ENCODE assay signal across 9 mouse cellular contexts in genomic region chr5:137530588-137531413, GRCm38 (mm10). TPM values are rescaled to one million over a fixed set of nuclear protein-coding genes. Genes with fewer than 3 reads are reported as not detected.
DNase-seq lines count a peak whose midpoint lies in the region; ATAC-seq and TF ChIP-seq lines count a peak whose summit lies in the region.
"Had no signal": no experiment of that assay in that cellular context is flagged by ENCODE, and none has a peak within 500 bp of the region (broad histone marks: within the 10 kb centered on the region; RNA-seq: fewer than 3 reads in every experiment).

No protein-coding gene starts in this region.

- H3ac ChIP-seq in C2C12 (ENCODE audit: control insufficient read depth, insufficient read length, low read depth): peak overlapping the region; percentile 74

- H3K9me3 ChIP-seq in heart, embryonic 12.5 days (replicated peaks): no peaks in the 10 kb centered on the region
- H3K9me3 ChIP-seq in kidney, postnatal 0 days (replicated peaks; ENCODE audit: low read length): no peaks in the 10 kb centered on the region
- H3K9me3 ChIP-seq in liver, embryonic 15.5 days (replicated peaks): no peaks in the 10 kb centered on the region
- no peaks in the 10 kb centered on the region for H3K9me3 ChIP-seq in neural tube, embryonic 12.5 days

- peaks cover 24% of the 10 kb centered on the region for H3K79me3 ChIP-seq in C2C12 (ENCODE audit: low read depth)

- H3K4me1 ChIP-seq in embryonic fibroblast, embryonic 13.5 days (ENCODE audit: control insufficient read depth, insufficient read depth, low read length): peaks cover 8% of the 10 kb centered on the region; the same call in 1 of the 2 replicates
- peaks cover 37% of the 10 kb centered on the region for H3K4me1 ChIP-seq in heart, embryonic 12.5 days (replicated peaks)
- peaks cover 7% of the 10 kb centered on the region; the same call in 1 of the 2 replicates for H3K4me1 ChIP-seq in kidney, postnatal 0 days (replicated peaks; ENCODE audit: insufficient read depth, low read length)
- peaks cover 74% of the 10 kb centered on the region for H3K4me1 ChIP-seq in liver, embryonic 15.5 days (replicated peaks)
- peaks cover 35% of the 10 kb centered on the region for H3K4me1 ChIP-seq in neural tube, embryonic 12.5 days
- H3K4me1 ChIP-seq in thymus, adult 2 months (replicated peaks; ENCODE audit: control insufficient read depth, insufficient read depth, low read length): peaks cover 10% of the 10 kb centered on the region

- no peak for TF ChIP-seq CTCF in C2C12 (IDR thresholded peaks at IDR 0.05; ENCODE audit: control insufficient read depth, insufficient read depth, insufficient read length)
- TF ChIP-seq CTCF in embryonic fibroblast, embryonic 13.5 days (IDR thresholded peaks at IDR 0.05; ENCODE audit: borderline replicate concordance, insufficient read depth, low read length): no peak
- TF ChIP-seq CTCF in kidney, postnatal 0 days (IDR thresholded peaks at IDR 0.05; ENCODE audit: low read depth): no peak
- TF ChIP-seq CTCF in thymus, adult 2 months (IDR thresholded peaks at IDR 0.05; ENCODE audit: borderline replicate concordance, control insufficient read depth, extremely low read depth, insufficient read depth, low read length, poor library complexity): no peak

- TF ChIP-seq POLR2A in embryonic fibroblast, embryonic 13.5 days (IDR thresholded peaks at IDR 0.05; ENCODE audit: low read depth, low read length): peak; percentile 49
- TF ChIP-seq POLR2A in thymus, adult 2 months (IDR thresholded peaks at IDR 0.05; ENCODE audit: control insufficient read depth, extremely low read depth, insufficient read depth, low read length, poor library complexity): no peak

- peak; percentile 78 for DNase-seq in adrenal gland, adult 2 months
- peak; percentile 85 for DNase-seq in kidney, postnatal 0 days (ENCODE audit: low spot score)
- DNase-seq in thymus, adult 2 months: no peak

- peak overlapping the region; percentile 77 for H3K27ac ChIP-seq in embryonic fibroblast, embryonic 13.5 days (ENCODE audit: insufficient read depth, low read length)
- peak overlapping the region; percentile 82 for H3K27ac ChIP-seq in heart, embryonic 12.5 days (ENCODE audit: poor library complexity, severe bottlenecking)
- H3K27ac ChIP-seq in kidney, postnatal 0 days: peak overlapping the region; percentile 95
- H3K27ac ChIP-seq in liver, embryonic 15.5 days (replicated peaks): peak overlapping the region; percentile 92
- peak overlapping the region; percentile 95 for H3K27ac ChIP-seq in neural tube, embryonic 12.5 days
- no peak overlapping the region for H3K27ac ChIP-seq in thymus, adult 2 months (ENCODE audit: control insufficient read depth, insufficient read depth, low read length)

- peaks cover 48% of the 10 kb centered on the region for H3K79me2 ChIP-seq in C2C12 (ENCODE audit: control insufficient read depth, insufficient read depth)

- H3K27me3 ChIP-seq in C2C12 (ENCODE audit: control insufficient read depth, insufficient read depth, insufficient read length): no peaks in the 10 kb centered on the region
- no peaks in the 10 kb centered on the region for H3K27me3 ChIP-seq in heart, embryonic 12.5 days (replicated peaks)
- no peaks in the 10 kb centered on the region for H3K27me3 ChIP-seq in kidney, postnatal 0 days (ENCODE audit: insufficient read depth, low read length)
- H3K27me3 ChIP-seq in liver, embryonic 15.5 days: no peaks in the 10 kb centered on the region
- H3K27me3 ChIP-seq in neural tube, embryonic 12.5 days (replicated peaks): no peaks in the 10 kb centered on the region
- H3K27me3 ChIP-seq in thymus, adult 2 months (ENCODE audit: control insufficient read depth, insufficient read depth, low read length): no peaks in the 10 kb centered on the region

- peak overlapping the region; percentile 83 for H3K4me2 ChIP-seq in heart, embryonic 12.5 days
- H3K4me2 ChIP-seq in kidney, postnatal 0 days (ENCODE audit: low read length): peak overlapping the region; percentile 98
- peak overlapping the region; percentile 93 for H3K4me2 ChIP-seq in liver, embryonic 15.5 days
- H3K4me2 ChIP-seq in neural tube, embryonic 12.5 days (replicated peaks): peak overlapping the region; percentile 91

- peak overlapping the region; percentile 89 for H3K9ac ChIP-seq in heart, embryonic 12.5 days
- peak overlapping the region; percentile 82 for H3K9ac ChIP-seq in kidney, postnatal 0 days (ENCODE audit: low read depth, low read length)
- peak overlapping the region; percentile 89 for H3K9ac ChIP-seq in liver, embryonic 15.5 days
- H3K9ac ChIP-seq in neural tube, embryonic 12.5 days: peak overlapping the region; percentile 91

- peak overlapping the region; percentile 74 for H3K4me3 ChIP-seq in C2C12 (ENCODE audit: insufficient read depth, poor library complexity, severe bottlenecking)
- H3K4me3 ChIP-seq in embryonic fibroblast, embryonic 13.5 days (ENCODE audit: insufficient read depth, low read length): peak overlapping the region; percentile 97
- H3K4me3 ChIP-seq in heart, embryonic 12.5 days: peak overlapping the region; percentile 65
- peak overlapping the region; percentile 74 for H3K4me3 ChIP-seq in kidney, postnatal 0 days (replicated peaks; ENCODE audit: low read depth, low read length)
- H3K4me3 ChIP-seq in liver, embryonic 15.5 days (replicated peaks): peak overlapping the region; percentile 87
- peak overlapping the region; percentile 93 for H3K4me3 ChIP-seq in neural tube, embryonic 12.5 days
- H3K4me3 ChIP-seq in thymus, adult 2 months (ENCODE audit: control insufficient read depth, insufficient read depth, low read length): peak overlapping the region; percentile 94

- peak; percentile 30 for ATAC-seq in heart, embryonic 12.5 days (ENCODE audit: insufficient number of reproducible peaks, low FRiP score)
- peak; percentile 15 for ATAC-seq in kidney, postnatal 0 days (replicated peaks; ENCODE audit: low FRiP score, low read depth)
- ATAC-seq in liver, embryonic 15.5 days (ENCODE audit: insufficient read depth): peak; percentile 5
- peak; percentile 69 for ATAC-seq in neural tube, embryonic 12.5 days (ENCODE audit: low FRiP score, low read depth)

- H3K36me3 ChIP-seq in C2C12 (ENCODE audit: control insufficient read depth, insufficient read depth): peaks cover 33% of the 10 kb centered on the region
- peaks cover 41% of the 10 kb centered on the region for H3K36me3 ChIP-seq in heart, embryonic 12.5 days
- H3K36me3 ChIP-seq in kidney, postnatal 0 days (ENCODE audit: insufficient read depth, low read length): peaks cover 27% of the 10 kb centered on the region
- peaks cover 47% of the 10 kb centered on the region for H3K36me3 ChIP-seq in liver, embryonic 15.5 days (replicated peaks)
- peaks cover 38% of the 10 kb centered on the region for H3K36me3 ChIP-seq in neural tube, embryonic 12.5 days
- peaks cover 32% of the 10 kb centered on the region for H3K36me3 ChIP-seq in thymus, adult 2 months (ENCODE audit: control insufficient read depth, insufficient read depth, low read length)

- 2% methylated on average over 39 of the region's 46 CpGs for WGBS in heart, embryonic 12.5 days
- WGBS in kidney, postnatal 0 days: 0% methylated on average over 41 of the region's 46 CpGs
- WGBS in liver, embryonic 15.5 days (ENCODE audit: insufficient replicate concordance): 4% methylated on average over 46 of the region's 46 CpGs
- WGBS in neural tube, embryonic 12.5 days: 1% methylated on average over 45 of the region's 46 CpGs
- 15% methylated on average over 46 of the region's 46 CpGs for WGBS in thymus, adult 2 months

RNA-seq across cellular contexts. Expression of gene Epo, which starts 2.2 kb away (rescaled TPM):
- polyA plus RNA-seq in C2C12 (2012; fragmentation: generic; extraction: Trizol): not detected
- total RNA-seq in adrenal gland, adult 2 months (2021): not detected
- not detected in 2 replicates for polyA plus RNA-seq in adrenal gland, adult 2 months (2012; rRNA removed)
- not detected in 2 replicates for polyA plus RNA-seq in embryonic fibroblast, embryonic 13.5 days (2011; ENCODE audit: insufficient read length, low read depth, missing spikeins)
- polyA plus RNA-seq in heart, embryonic 12.5 days (2016; fragmentation: Nextera tagmentation; extraction: Ambion mirVana): not detected in 2 replicates
- 0.20 TPM in 1 of 2 replicates, not detected in the other for polyA plus RNA-seq in kidney, postnatal 0 days (2015; fragmentation: Nextera tagmentation; extraction: Ambion mirVana)
- polyA plus RNA-seq in liver, embryonic 15.5 days (2015; fragmentation: Nextera tagmentation; extraction: Ambion mirVana): 0.68 and 1.0 TPM in 2 replicates
- polyA plus RNA-seq in neural tube, embryonic 12.5 days (2016; fragmentation: Nextera tagmentation; extraction: Ambion mirVana): not detected in 2 replicates
- not detected in 2 replicates for polyA plus RNA-seq in thymus, adult 2 months (2012; rRNA removed)
- total RNA-seq: layer of hippocampus, postnatal 25 days had no signal

RNA-seq across cellular contexts. Expression of gene Gnb2, which starts 2.5 kb away (rescaled TPM):
- 672 TPM for polyA plus RNA-seq in C2C12 (2012; fragmentation: generic; extraction: Trizol)
- total RNA-seq in adrenal gland, adult 2 months (2021): 100 to 1,000 TPM; 553 to 611 TPM
- 1,578 and 1,712 TPM in 2 replicates for polyA plus RNA-seq in adrenal gland, adult 2 months (2012; rRNA removed)
- polyA plus RNA-seq in embryonic fibroblast, embryonic 13.5 days (2011; ENCODE audit: insufficient read length, low read depth, missing spikeins): 358 and 390 TPM in 2 replicates
- 277 and 287 TPM in 2 replicates for polyA plus RNA-seq in heart, embryonic 12.5 days (2016; fragmentation: Nextera tagmentation; extraction: Ambion mirVana)
- 463 and 480 TPM in 2 replicates for polyA plus RNA-seq in kidney, postnatal 0 days (2015; fragmentation: Nextera tagmentation; extraction: Ambion mirVana)
- polyA plus RNA-seq in liver, embryonic 15.5 days (2015; fragmentation: Nextera tagmentation; extraction: Ambion mirVana): 150 and 161 TPM in 2 replicates
- 468 and 494 TPM in 2 replicates for polyA plus RNA-seq in neural tube, embryonic 12.5 days (2016; fragmentation: Nextera tagmentation; extraction: Ambion mirVana)
- 1,444 and 1,492 TPM in 2 replicates for polyA plus RNA-seq in thymus, adult 2 months (2012; rRNA removed)

RNA-seq across cellular contexts. Expression of gene Gigyf1, which starts 12.5 kb away (rescaled TPM):
- polyA plus RNA-seq in C2C12 (2012; fragmentation: generic; extraction: Trizol): 6.9 TPM
- total RNA-seq in adrenal gland, adult 2 months (2021): 10 to 100 TPM; 25.4 to 31.0 TPM
- polyA plus RNA-seq in adrenal gland, adult 2 months (2012; rRNA removed): 37.1 and 38.0 TPM in 2 replicates
- polyA plus RNA-seq in embryonic fibroblast, embryonic 13.5 days (2011; ENCODE audit: insufficient read length, low read depth, missing spikeins): 12.1 and 17.7 TPM in 2 replicates
- 9.9 and 10.1 TPM in 2 replicates for polyA plus RNA-seq in heart, embryonic 12.5 days (2016; fragmentation: Nextera tagmentation; extraction: Ambion mirVana)
- polyA plus RNA-seq in kidney, postnatal 0 days (2015; fragmentation: Nextera tagmentation; extraction: Ambion mirVana): 9.3 and 10.3 TPM in 2 replicates
- polyA plus RNA-seq in liver, embryonic 15.5 days (2015; fragmentation: Nextera tagmentation; extraction: Ambion mirVana): 3.2 and 3.8 TPM in 2 replicates
- polyA plus RNA-seq in neural tube, embryonic 12.5 days (2016; fragmentation: Nextera tagmentation; extraction: Ambion mirVana): 17.6 and 19.4 TPM in 2 replicates
- 83.9 and 84.3 TPM in 2 replicates for polyA plus RNA-seq in thymus, adult 2 months (2012; rRNA removed)

RNA-seq across cellular contexts. Expression of gene Actl6b, which starts 22.5 kb away (rescaled TPM):
- not detected for polyA plus RNA-seq in C2C12 (2012; fragmentation: generic; extraction: Trizol)
- total RNA-seq in adrenal gland, adult 2 months (2021): 1 to 10 TPM; 2.8 to 5.2 TPM
- polyA plus RNA-seq in adrenal gland, adult 2 months (2012; rRNA removed): 6.0 and 10.0 TPM in 2 replicates
- not detected in 2 replicates for polyA plus RNA-seq in embryonic fibroblast, embryonic 13.5 days (2011; ENCODE audit: insufficient read length, low read depth, missing spikeins)
- 0.40 TPM in 1 of 2 replicates, not detected in the other for polyA plus RNA-seq in heart, embryonic 12.5 days (2016; fragmentation: Nextera tagmentation; extraction: Ambion mirVana)
- polyA plus RNA-seq in kidney, postnatal 0 days (2015; fragmentation: Nextera tagmentation; extraction: Ambion mirVana): not detected in 2 replicates
- polyA plus RNA-seq in liver, embryonic 15.5 days (2015; fragmentation: Nextera tagmentation; extraction: Ambion mirVana): 0.07 TPM in 2 replicates
- 109 and 118 TPM in 2 replicates for polyA plus RNA-seq in neural tube, embryonic 12.5 days (2016; fragmentation: Nextera tagmentation; extraction: Ambion mirVana)
- 0.20 TPM in 1 of 2 replicates, not detected in the other for polyA plus RNA-seq in thymus, adult 2 months (2012; rRNA removed)

RNA-seq across cellular contexts. Expression of gene Pop7, which starts 28.5 kb away (rescaled TPM):
- polyA plus RNA-seq in C2C12 (2012; fragmentation: generic; extraction: Trizol): 63.5 TPM
- total RNA-seq in adrenal gland, adult 2 months (2021): 10 to 100 TPM; 23.0 to 31.7 TPM
- 46.9 and 48.7 TPM in 2 replicates for polyA plus RNA-seq in adrenal gland, adult 2 months (2012; rRNA removed)
- 14.6 and 16.8 TPM in 2 replicates for polyA plus RNA-seq in embryonic fibroblast, embryonic 13.5 days (2011; ENCODE audit: insufficient read length, low read depth, missing spikeins)
- 44.0 and 44.1 TPM in 2 replicates for polyA plus RNA-seq in heart, embryonic 12.5 days (2016; fragmentation: Nextera tagmentation; extraction: Ambion mirVana)
- polyA plus RNA-seq in kidney, postnatal 0 days (2015; fragmentation: Nextera tagmentation; extraction: Ambion mirVana): 55.1 and 55.6 TPM in 2 replicates
- polyA plus RNA-seq in liver, embryonic 15.5 days (2015; fragmentation: Nextera tagmentation; extraction: Ambion mirVana): 29.4 and 33.4 TPM in 2 replicates
- 65.4 and 71.0 TPM in 2 replicates for polyA plus RNA-seq in neural tube, embryonic 12.5 days (2016; fragmentation: Nextera tagmentation; extraction: Ambion mirVana)
- 65.5 and 68.7 TPM in 2 replicates for polyA plus RNA-seq in thymus, adult 2 months (2012; rRNA removed)

Comparison
In these comparisons a context has a peak if more than half of its experiments do, and no peak if none do; other contexts are left out.
1. ATAC-seq: peak in every context shown above with its lines; median percentile 69 in neural tube, embryonic 12.5 days; 30 in heart, embryonic 12.5 days; 15 in kidney, postnatal 0 days; 5 in liver, embryonic 15.5 days.